Mouse (Mus musculus): ENCODE results near the gene Tbx21.

DNA sequence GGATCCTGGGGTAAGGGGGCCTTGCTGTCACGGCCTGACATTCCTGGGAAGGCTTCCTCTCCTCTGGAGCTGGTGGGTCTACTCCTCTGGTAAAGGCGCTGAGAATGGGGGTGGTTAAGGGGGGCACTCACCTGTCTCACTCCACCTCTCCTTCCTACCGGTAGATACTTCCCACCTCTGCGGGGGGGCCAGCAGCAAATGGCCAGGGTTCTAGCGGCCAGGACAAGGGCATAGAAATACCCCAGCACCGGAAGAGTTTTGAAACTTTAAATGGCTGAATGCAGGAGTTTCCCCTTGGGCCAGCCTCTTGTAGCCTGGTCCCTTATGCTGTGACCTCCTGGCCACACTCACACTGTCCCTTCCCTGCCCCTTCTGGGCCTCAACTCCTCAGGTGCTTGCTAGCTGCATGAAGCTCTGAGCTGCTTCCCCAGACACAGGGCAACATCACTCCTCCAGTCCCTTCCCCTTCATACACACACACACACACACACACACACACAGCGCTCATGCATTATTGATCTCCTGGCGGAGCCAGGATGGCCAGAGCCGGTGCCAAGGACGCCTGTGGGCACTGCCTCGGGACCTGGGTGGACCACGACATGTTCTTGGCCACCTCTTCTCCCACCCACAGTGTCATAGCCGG, 64.1 kb downstream of the Tbx21 start:
- TF ChIP-seq GATA1 (IDR thresholded peaks at IDR 0.05; ENCODE audit: borderline replicate concordance, low read length) (no peak), FLI1 (IDR thresholded peaks at IDR 0.05; ENCODE audit: low read length) (no peak)
